Mouse (Mus musculus): ENCODE data around the gene Creb3l4. TPM values are rescaled to one million over a fixed set of nuclear protein-coding genes. Genes with fewer than 3 reads are reported as not detected.

Creb3l4 gene
- total and polyA plus RNA-seq, 3 experiments, result 0.21 to 0.89 (median 0.59) TPM

DNA sequence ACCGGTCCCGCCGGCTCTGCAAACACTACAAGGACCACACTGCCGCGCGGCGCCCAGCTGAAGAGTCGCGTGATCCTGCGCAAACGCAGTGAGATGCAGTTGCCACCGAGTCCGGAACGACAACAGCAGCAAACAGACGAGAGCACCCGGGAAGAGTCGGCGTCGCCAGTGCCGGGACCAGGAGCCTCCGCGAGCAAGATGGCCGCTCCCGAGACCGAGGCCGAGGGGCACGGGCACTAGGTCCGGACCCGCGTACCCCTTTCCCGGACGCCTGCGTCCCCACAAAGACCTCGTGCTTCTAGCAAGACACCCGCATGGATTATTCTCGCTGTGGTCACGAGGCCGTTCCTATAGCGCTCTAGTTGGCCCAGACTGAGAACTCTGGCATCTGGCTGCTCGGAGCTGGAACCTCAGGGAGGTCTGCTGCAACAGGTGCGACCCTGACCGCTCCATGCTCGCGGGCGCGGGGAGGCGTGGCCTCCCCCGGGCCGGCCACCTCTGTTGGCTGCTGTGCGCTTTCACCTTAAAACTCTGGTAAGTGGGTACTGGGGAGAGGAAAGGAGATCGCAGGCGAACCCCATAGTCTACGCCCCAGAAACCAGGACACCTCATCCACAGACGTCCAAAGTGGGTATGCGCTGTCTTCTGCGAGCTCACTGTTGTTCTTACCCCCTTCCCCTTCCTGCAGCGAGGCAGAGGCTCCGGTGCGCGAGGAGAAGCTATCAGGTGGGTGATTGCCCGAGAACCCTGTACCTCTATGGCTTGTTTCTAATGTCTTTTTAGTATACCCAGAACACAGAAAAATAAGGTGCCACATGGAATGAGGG lies 11.6 kb downstream of the Creb3l4 start, which contains the start of gene Jtb (continued):
- TF ChIP-seq USF2 (conservative IDR thresholded peaks at IDR 0.05; ENCODE audit: low read depth, low read length) (peak; percentile 66), JUN (IDR thresholded peaks at IDR 0.05; ENCODE audit: insufficient read depth, low read depth, low read length) (no peak), USF1 (IDR thresholded peaks at IDR 0.05; ENCODE audit: low read depth, low read length) (peak; percentile 87), HCFC1 (IDR thresholded peaks at IDR 0.05; ENCODE audit: low read depth, low read length) (peak; percentile 95), TBP (conservative IDR thresholded peaks at IDR 0.05; ENCODE audit: low read depth, low read length) (no peak; the same call in none of the 2 replicates), MAZ (IDR thresholded peaks at IDR 0.05; ENCODE audit: low read depth, low read length) (no peak), RCOR1 (conservative IDR thresholded peaks at IDR 0.05; ENCODE audit: low read depth, low read length) (0 out of 2 replicates have a peak, but pooled peaks have one; percentile 31), UBTF (IDR thresholded peaks at IDR 0.05; ENCODE audit: low read depth, low read length) (peak; percentile 70; the same call in 1 of the 2 replicates), MAX (IDR thresholded peaks at IDR 0.05; ENCODE audit: low read length) (peak; percentile 77), EP300 (IDR thresholded peaks at IDR 0.05; ENCODE audit: low read length) (0 out of 2 replicates have a peak, but pooled peaks have one; percentile 30), JUND (conservative IDR thresholded peaks at IDR 0.05; ENCODE audit: low read depth, low read length) (no peak), CHD2 (IDR thresholded peaks at IDR 0.05; ENCODE audit: low read length) (peak; percentile 91), ZKSCAN1 (IDR thresholded peaks at IDR 0.05; ENCODE audit: borderline replicate concordance, low read depth, low read length) (no peak), ETS1 (conservative IDR thresholded peaks at IDR 0.05; ENCODE audit: low read depth, low read length) (peak; percentile 58), TCF12 (IDR thresholded peaks at IDR 0.05; ENCODE audit: low read depth, low read length) (peak; percentile 77; the same call in 1 of the 2 replicates), ELF1 (IDR thresholded peaks at IDR 0.05; ENCODE audit: low read depth, low read length) (peak; percentile 92), IRF4 (IDR thresholded peaks at IDR 0.05; ENCODE audit: low read depth, low read length) (peak; percentile 47), ZMIZ1 (IDR thresholded peaks at IDR 0.05; ENCODE audit: low read depth, low read length) (peak; percentile 72; the same call in 1 of the 2 replicates), KAT2A (IDR thresholded peaks at IDR 0.05; ENCODE audit: insufficient replicate concordance, low read length) (peak; percentile 90; the same call in 1 of the 2 replicates), CHD1 (IDR thresholded peaks at IDR 0.05; ENCODE audit: low read depth, low read length) (no peak), RAD21 (IDR thresholded peaks at IDR 0.05; ENCODE audit: low read depth, low read length) (no peak)

DNA sequence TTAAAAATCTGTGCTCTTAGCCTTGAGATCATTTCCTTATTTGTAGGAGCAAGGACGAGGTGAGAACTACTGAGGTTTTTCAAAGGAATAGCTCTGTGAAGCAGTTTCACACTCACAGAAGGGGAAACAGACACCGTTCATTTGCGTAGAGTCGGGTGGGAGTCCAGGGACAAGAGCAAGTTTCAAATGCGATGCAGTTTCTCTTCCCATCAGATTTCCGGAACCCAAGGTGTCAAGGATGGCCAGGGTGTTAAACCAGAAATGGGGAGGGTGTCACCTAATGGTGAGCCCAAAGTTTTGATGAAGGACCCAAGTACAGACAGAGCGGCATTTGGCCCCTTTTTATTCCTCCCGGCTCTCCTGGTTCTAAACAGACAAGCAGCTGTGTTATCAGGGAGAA lies 12.2 kb downstream of the Creb3l4 start:
- DNase-seq (ENCODE audit: extremely low read depth), result peak; percentile 78

More for the DNA sequence above, 12.2 kb downstream of the Creb3l4 start:
- Histone ChIP-seq H3K4me1 (ENCODE audit: control insufficient read depth in 1 of 2, insufficient read depth in 2 of 2) (peaks cover 0 to 15% of the 10 kb centered on the region in 2 experiments; a peak in 2 of 4 replicates), H3K9me3 (replicated peaks; ENCODE audit: low read length) (peaks cover 6% of the 10 kb centered on the region), H3K27me3 (replicated peaks) (no peaks in the 10 kb centered on the region), H3K4me2 (ENCODE audit: insufficient read depth, low read depth, poor library complexity, severe bottlenecking) (peak overlapping the region; percentile 52; the same call in 1 of the 2 replicates), H3K36me3 (replicated peaks in 1 of 2; ENCODE audit: control insufficient read depth in 1 of 2, insufficient read depth in 1 of 2, low read length in 1 of 2) (peaks cover 21 to 27% of the 10 kb centered on the region in 2 experiments), H3K27ac (ENCODE audit: insufficient read depth, low read depth) (peak overlapping the region; percentile 87), H3K79me2 (replicated peaks; ENCODE audit: control insufficient read depth, extremely low read depth, insufficient read depth, poor library complexity, severe bottlenecking) (peaks cover 9% of the 10 kb centered on the region), H3K9ac (ENCODE audit: insufficient read depth, low read depth) (peak overlapping the region; percentile 34), H3K4me3 (replicated peaks in 1 of 3; ENCODE audit: low read depth in 2 of 3, low read length in 2 of 3, poor library complexity in 1 of 3) (peak overlapping the region; percentile 67 to 91 (median 72))
- TF ChIP-seq IRF4 (IDR thresholded peaks at IDR 0.05; ENCODE audit: low read depth, low read length) (peak; percentile 33), ETS1 (conservative IDR thresholded peaks at IDR 0.05; ENCODE audit: low read depth, low read length) (no peak), BHLHE40 (IDR thresholded peaks at IDR 0.05; ENCODE audit: low read depth, low read length) (no peak), EP300 (IDR thresholded peaks at IDR 0.05; ENCODE audit: low read length) (0 out of 2 replicates have a peak, but pooled peaks have one; percentile 13), TBP (conservative IDR thresholded peaks at IDR 0.05; ENCODE audit: low read depth, low read length) (0 out of 2 replicates have a peak, but pooled peaks have one; percentile 10), GABPA (IDR thresholded peaks at IDR 0.05; ENCODE audit: insufficient replicate concordance, low read depth, low read length) (no peak)
- in situ Hi-C loops (cut with MboI; ENCODE audit: low pct_ligation_motif_present, low pct_unique_long_range_greater_than_20kb, low sequenced_read_pairs), result no loop called here
- dilution Hi-C loops (cut with MboI; ENCODE audit: extremely low pct_ligation_motif_present, extremely low pct_unique_long_range_greater_than_20kb, low sequenced_read_pairs), result no loop called here
